Mouse (Mus musculus) lung, embryonic 14.5 days (tissue): ENCODE results near the gene Polr1c. TPM values are rescaled to one million over a fixed set of nuclear protein-coding genes. Genes with fewer than 3 reads are reported as not detected.

Source experiments
- ATAC-seq: fragments of 200-750 bp; cut with Nextera tagmentation; 2 replicates; pipeline ENCODE4 v1.8.0; 2017; ENCODE audit warnings: mild to moderate bottlenecking, moderate TSS enrichment, moderate library complexity; ENCODE audit not compliant: insufficient read depth
- DNase-seq: peaks from one replicate; pipeline ENCODE4 v3.0.0-alpha.2; 2015
- H3K27ac ChIP-seq: fragments of 300-500 bp; sonication (generic); 2 replicates; pipeline ENCODE4 v1.5.1; 2014; ENCODE audit warnings: low read depth, mild to moderate bottlenecking, moderate library complexity
- H3K27me3 ChIP-seq: fragments of 300-500 bp; sonication (generic); 2 replicates; pipeline ENCODE4 v1.6.1; 2014; ENCODE audit warnings: low read length, control low read depth; ENCODE audit not compliant: insufficient read depth
- H3K36me3 ChIP-seq: fragments of 300-500 bp; sonication (generic); 2 replicates; pipeline ENCODE4 v1.6.1; 2014; ENCODE audit warnings: control low read depth; ENCODE audit not compliant: insufficient read depth
- H3K4me1 ChIP-seq: fragments of 300-500 bp; sonication (generic); 2 replicates; pipeline ENCODE4 v1.6.1; 2014; ENCODE audit warnings: antibody characterized with exemption, control low read depth; ENCODE audit not compliant: insufficient read depth
- H3K4me2 ChIP-seq: fragments of 300-500 bp; sonication (generic); 2 replicates; pipeline ENCODE4 v1.6.1; 2014; ENCODE audit warnings: mild to moderate bottlenecking
- H3K4me3 ChIP-seq: fragments of 300-500 bp; sonication (generic); 2 replicates; pipeline ENCODE4 v1.5.1; 2014; ENCODE audit warnings: low read depth, low read length
- H3K9ac ChIP-seq: fragments of 300-500 bp; sonication (generic); 2 replicates; pipeline ENCODE4 v1.6.1; 2014
- H3K9me3 ChIP-seq: fragments of 300-500 bp; sonication (generic); 2 replicates; pipeline ENCODE4 v1.6.1; 2016; ENCODE audit warnings: low read depth, low read length, control low read depth
- CTCF ChIP-seq: IDR thresholded peaks from 2 replicates; pipeline ENCODE4 v1.5.1; 2016; ENCODE audit warnings: antibody characterized with exemption, low read depth
- WGBS: fragments of 180-500 bp; shearing (Covaris S2); extraction: QIAGEN DNeasy Blood & Tissue Kit; methylation state at CpG from one replicate; pipeline ENCODE4 v1.1.7; 2014; 5-methylcytosine and 5-hydroxymethylcytosine counted together
- polyA plus RNA-seq: library from polyadenylated mRNA; unstranded; fragments of >200 nt; fragmentation: Nextera tagmentation; extraction: Ambion mirVana; gene quantifications from 2 replicates; pipeline ENCODE4 v1.2.1, GENCODE M21; 2014

Gene Polr1c
- polyA plus RNA-seq, 1 experiment from 2014 or later: 96.0 TPM

- Histone ChIP-seq H3K27me3 (no peaks in the 10 kb centered on the region), H3K4me1 (no peaks in the 10 kb centered on the region), H3K4me3 (no peak overlapping the region), H3K9ac (no peak overlapping the region), H3K27ac (no peak overlapping the region), H3K36me3 (peaks cover 92% of the 10 kb centered on the region), H3K9me3 (no peaks in the 10 kb centered on the region), H3K4me2 (0 out of 2 replicates have a peak overlapping the region, but pooled peaks have one; percentile 15)
- 20% methylated on average over 14 of the region's 14 CpGs for WGBS
- peak; percentile 71 for ATAC-seq
- TF ChIP-seq CTCF: peak; percentile 91
- peak; percentile 89 for DNase-seq
Observed at GRCm38 (mm10) chr17:46265918-46266618, 18.2 kb upstream of the Polr1c start.

- ATAC-seq: no peak
- H3K9me3 ChIP-seq: no peaks in the 10 kb centered on the region
- H3K9ac ChIP-seq: no peak overlapping the region
- 85% methylated on average over 12 of the region's 12 CpGs for WGBS
- H3K4me2 ChIP-seq: no peak overlapping the region
- H3K4me1 ChIP-seq: no peaks in the 10 kb centered on the region
- H3K36me3 ChIP-seq: peaks cover 92% of the 10 kb centered on the region
- TF ChIP-seq CTCF: no peak
- H3K27me3 ChIP-seq: no peaks in the 10 kb centered on the region
- no peak overlapping the region for H3K4me3 ChIP-seq
- no peak for DNase-seq
- H3K27ac ChIP-seq: no peak overlapping the region
Observed at GRCm38 (mm10) chr17:46265502-46265901, 17.6 kb upstream of the Polr1c start.

- Histone ChIP-seq H3K4me1 (no peaks in the 10 kb centered on the region), H3K27me3 (no peaks in the 10 kb centered on the region), H3K9me3 (no peaks in the 10 kb centered on the region), H3K4me3 (no peak overlapping the region), H3K9ac (no peak overlapping the region), H3K27ac (no peak overlapping the region), H3K4me2 (no peak overlapping the region), H3K36me3 (peaks cover 94% of the 10 kb centered on the region)
- TF ChIP-seq CTCF: no peak
- no peak for DNase-seq
- no peak for ATAC-seq
- 89% methylated on average over 5 of the region's 5 CpGs for WGBS
Observed at GRCm38 (mm10) chr17:46262201-46262694, 14.4 kb upstream of the Polr1c start.

- 0 out of 2 replicates have a peak, but pooled peaks cover 3% of the 10 kb centered on the region for H3K9me3 ChIP-seq
- no peak overlapping the region for H3K27ac ChIP-seq
- H3K9ac ChIP-seq: no peak overlapping the region
- WGBS: 91% methylated on average over 16 of the region's 17 CpGs
- no peaks in the 10 kb centered on the region for H3K4me1 ChIP-seq
- H3K27me3 ChIP-seq: peaks cover 9% of the 10 kb centered on the region
- H3K36me3 ChIP-seq: peaks cover 79% of the 10 kb centered on the region
- no peak for ATAC-seq
- no peak overlapping the region for H3K4me2 ChIP-seq
- no peak for DNase-seq
- H3K4me3 ChIP-seq: no peak overlapping the region
- no peak for TF ChIP-seq CTCF
Observed at GRCm38 (mm10) chr17:46259675-46260074, 11.8 kb upstream of the Polr1c start.

- Histone ChIP-seq H3K27ac (no peak overlapping the region), H3K9me3 (0 out of 2 replicates have a peak, but pooled peaks cover 3% of the 10 kb centered on the region), H3K4me1 (no peaks in the 10 kb centered on the region), H3K27me3 (peaks cover 18% of the 10 kb centered on the region), H3K4me2 (no peak overlapping the region), H3K9ac (no peak overlapping the region), H3K36me3 (peaks cover 67% of the 10 kb centered on the region), H3K4me3 (no peak overlapping the region)
- no peak for TF ChIP-seq CTCF
- DNase-seq (no peak), ATAC-seq (no peak)
- 87% methylated on average over 30 of the region's 30 CpGs for WGBS
Observed at GRCm38 (mm10) chr17:46258279-46259053, 10.6 kb upstream of the Polr1c start.

GRCm38 (mm10) chr17:46255147-46255546 lies 7.3 kb upstream of the Polr1c start:
- TF ChIP-seq CTCF: no peak
- Histone ChIP-seq H3K4me2 (no peak overlapping the region), H3K36me3 (peaks cover 56% of the 10 kb centered on the region), H3K4me3 (no peak overlapping the region), H3K9ac (no peak overlapping the region), H3K27me3 (peaks cover 18% of the 10 kb centered on the region), H3K9me3 (0 out of 2 replicates have a peak, but pooled peaks cover 3% of the 10 kb centered on the region), H3K27ac (no peak overlapping the region), H3K4me1 (no peaks in the 10 kb centered on the region)
- no peak for ATAC-seq
- WGBS: 27% methylated on average over 6 of the region's 6 CpGs
- no peak for DNase-seq

GRCm38 (mm10) chr17:46254106-46254505 lies 6.3 kb upstream of the Polr1c start:
- H3K9me3 ChIP-seq: 0 out of 2 replicates have a peak, but pooled peaks cover 3% of the 10 kb centered on the region
- H3K9ac ChIP-seq: peak overlapping the region; percentile 48
- no peak overlapping the region for H3K27ac ChIP-seq
- ATAC-seq (peak; percentile 17), DNase-seq (peak; percentile 34)
- H3K27me3 ChIP-seq: peaks cover 18% of the 10 kb centered on the region
- H3K4me2 ChIP-seq: peak overlapping the region; percentile 100
- no peaks in the 10 kb centered on the region for H3K4me1 ChIP-seq
- peak overlapping the region; percentile 65 for H3K4me3 ChIP-seq
- H3K36me3 ChIP-seq: peaks cover 56% of the 10 kb centered on the region
- WGBS: under 1% methylated on average over 52 of the region's 54 CpGs
- TF ChIP-seq CTCF: no peak
